Mouse (Mus musculus): ENCODE data around the gene Gm28845.
"Not testable (repeated sequence)": the region's sequence is repeated elsewhere in the genome, so short reads cannot be mapped to it uniquely, and the experiment has no call there.

Gm28845 gene

DNA sequence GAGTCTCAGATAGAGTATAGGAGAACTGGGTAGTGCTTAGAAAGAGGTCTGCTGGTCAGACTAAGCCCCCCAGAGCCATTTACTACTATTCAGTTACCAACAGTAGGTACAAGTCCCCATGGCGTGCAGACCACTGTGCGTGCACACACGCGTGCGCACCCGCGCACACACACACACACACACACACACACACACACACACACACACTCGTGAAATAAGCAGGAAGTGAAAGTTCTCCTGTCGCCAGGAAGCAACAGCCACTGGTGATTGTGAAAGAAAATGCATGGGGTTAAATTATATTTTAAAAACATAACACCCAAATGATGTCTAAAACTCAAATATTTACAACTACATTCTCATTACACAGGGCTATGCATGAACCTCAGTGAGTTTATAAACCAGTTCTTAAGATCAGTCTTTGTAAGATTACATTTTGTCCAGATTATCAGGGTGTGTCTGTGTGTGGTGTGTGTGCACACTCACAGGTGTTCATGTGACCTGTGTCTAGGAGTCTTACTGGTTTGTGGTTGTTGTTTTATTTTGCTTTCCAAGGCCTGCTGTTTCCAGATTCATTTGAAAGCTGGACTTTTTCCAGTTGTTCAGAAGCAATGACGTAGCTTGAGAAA lies 11.6 kb downstream of the Gm28845 start:
- DNase-seq (ENCODE audit: low spot score in 2 of 2) = no peak

DNA sequence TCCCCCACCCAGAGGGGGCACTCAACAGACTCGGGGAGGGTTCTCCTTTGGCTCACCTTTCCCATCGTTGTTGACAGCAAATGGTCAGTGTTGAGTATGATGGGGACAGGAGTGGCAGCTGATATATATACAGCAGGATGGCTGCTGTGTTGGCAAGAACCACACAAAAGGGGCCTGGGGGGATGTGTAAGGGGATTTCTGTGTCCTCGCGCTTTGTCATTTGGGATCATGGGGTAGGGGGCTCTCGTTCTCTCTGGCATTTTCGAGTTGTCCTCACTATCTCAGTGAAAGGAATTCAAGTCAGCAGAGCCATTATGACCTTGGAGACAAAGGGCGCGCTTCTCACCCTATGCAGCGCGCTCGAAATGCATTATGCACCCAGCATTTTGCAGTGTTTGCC lies 16.1 kb downstream of the Gm28845 start, which contains the start of gene Cryga:
Gene Cryga (minus strand): TSS at position 101 of the 400 bp plus-strand sequence.
- DNase-seq (ENCODE audit: low spot score in 2 of 2) = no peak

DNA sequence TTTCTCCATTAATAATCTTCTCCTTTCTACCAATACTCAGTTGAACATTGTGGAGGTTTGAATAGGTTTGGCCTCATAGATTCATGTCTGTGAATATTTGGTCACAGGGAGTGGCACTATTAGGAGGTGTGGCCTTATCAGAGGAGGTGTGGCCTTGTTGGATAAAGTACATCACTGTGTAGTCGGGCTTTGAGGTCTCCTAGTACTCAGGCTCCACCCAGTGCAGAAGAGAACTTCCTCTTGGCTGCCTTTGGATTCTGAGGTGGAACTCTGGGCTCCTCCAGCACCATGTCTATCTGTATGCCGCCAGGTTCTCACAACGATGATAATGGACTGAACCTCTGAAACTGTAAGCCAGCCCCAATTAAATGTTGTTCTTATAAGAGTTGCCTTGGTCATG lies 22.4 kb downstream of the Gm28845 start:
- no peak for DNase-seq (ENCODE audit: low spot score in 2 of 2)

DNA sequence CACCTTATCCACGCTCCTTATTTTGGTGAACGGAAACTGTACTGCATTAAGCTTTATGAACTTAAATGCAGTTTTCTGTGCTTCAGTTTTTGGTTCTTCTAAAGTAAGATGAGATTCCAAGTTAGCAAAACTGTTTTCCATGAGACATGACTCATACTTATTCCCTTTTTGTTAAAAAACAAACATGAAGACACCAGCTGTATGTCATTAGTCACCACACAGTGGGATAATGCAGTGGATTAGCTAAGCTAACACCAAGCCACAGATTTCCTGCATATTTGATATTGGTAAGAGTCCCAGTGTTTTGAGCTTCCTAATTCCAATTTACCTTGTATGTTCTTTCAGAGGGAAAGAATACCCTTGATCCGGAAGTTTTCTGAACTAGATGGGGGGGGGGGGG lies 27.8 kb downstream of the Gm28845 start:
- DNase-seq (ENCODE audit: low spot score in 2 of 2) = no peak

DNA sequence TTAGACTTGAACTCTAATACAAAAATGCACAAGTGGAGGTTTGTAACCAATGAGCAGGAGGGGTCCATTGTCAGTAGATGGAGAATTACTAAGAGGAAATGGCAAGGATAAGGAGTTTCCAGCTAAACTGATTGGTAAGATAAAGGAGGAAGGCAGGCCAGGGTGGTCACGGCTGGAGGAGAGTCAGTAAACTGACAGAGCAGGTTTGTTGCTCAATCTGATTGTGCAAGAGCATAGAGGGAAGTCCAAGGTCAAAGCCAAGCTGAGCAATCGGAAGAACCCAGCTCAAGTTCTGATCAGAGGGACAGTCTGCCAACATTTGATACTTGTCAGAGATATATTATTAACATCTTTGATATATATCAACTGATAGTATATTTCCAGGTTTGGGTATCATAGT lies 29.0 kb downstream of the Gm28845 start:
- DNase-seq (ENCODE audit: low spot score in 2 of 2) = peak in 1 of 2 experiments; percentile 29

DNA sequence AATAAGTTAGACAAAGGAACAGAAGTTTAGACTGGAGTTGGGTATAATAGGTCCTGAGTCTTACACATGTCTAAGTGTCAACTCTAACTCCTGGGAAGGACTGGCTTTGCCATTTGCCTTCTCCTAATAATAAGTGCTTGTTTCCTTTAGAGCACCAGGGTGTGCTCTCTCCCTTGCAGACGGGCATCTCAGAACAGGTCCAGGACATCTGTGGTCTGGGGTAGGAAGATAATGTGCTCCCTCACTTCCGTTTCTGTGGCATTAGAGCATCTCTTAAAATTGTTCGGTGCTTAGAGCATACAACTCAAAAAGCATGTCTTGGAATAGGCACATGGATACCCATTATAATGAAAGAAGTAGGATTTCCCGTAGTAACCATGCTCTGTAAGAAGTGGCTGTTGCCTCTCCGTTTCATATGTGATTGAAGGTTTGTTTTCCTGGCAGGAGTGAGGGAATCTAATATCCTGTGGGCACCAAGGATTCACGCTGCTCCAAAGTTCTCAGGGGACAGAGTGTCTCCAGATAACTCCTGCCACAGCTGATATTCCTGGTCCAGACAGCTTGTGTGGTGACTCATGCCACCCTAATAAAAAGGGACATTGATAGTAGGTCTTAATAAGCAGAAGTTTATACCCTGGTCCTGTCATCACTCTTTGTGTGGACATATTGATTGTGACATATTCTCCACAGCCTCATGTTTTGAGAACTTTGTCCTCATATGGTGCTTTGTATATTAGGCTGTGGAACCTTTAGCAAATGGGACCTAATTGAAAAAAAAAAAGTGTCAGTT lies 30.6 kb downstream of the Gm28845 start:
- no peak for DNase-seq (ENCODE audit: low spot score in 2 of 2)

DNA sequence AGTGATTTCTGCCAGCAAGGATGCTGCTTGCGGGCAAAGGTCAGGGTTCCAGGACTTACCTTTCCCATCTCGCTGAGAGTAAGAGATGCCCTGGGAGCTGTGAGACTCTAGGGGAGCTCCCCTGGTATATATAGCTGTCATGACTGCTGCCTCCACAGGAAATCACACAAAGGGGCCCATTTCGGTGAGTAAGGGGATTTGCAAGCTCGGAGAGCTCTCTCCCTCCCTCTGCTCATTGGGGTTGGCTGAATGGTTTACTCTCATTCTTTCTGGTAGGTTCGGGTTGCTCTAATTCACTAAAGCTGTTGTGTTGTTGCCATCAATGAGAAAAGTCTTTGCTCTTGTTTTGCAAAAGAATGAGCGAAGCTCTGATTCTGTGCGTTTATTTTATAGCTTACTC lies 37.2 kb downstream of the Gm28845 start, which contains the start of gene Crygb:
Gene Crygb (minus strand): TSS at position 101 of the 400 bp plus-strand sequence.
- no peak for DNase-seq (ENCODE audit: low spot score in 2 of 2)

DNA sequence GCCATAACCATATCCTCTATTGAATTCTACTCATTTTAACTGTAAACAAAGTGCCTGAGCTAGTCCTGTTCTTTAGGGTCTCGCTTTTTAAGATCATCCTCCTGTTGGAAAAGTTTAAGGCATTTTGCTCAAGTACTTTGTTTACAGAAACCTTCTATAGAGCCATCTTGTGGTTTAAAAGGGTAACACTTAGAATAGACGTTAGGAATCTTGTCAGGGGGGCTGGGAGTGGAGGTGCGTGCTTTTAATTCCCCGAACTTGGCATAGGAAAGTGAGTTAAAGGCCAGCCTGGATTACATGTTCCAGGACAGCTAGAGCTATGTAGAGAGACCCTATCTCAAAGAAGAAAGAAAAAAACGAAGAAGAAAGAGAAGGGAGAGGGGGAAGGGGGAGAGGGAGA lies 43.8 kb downstream of the Gm28845 start:
- DNase-seq (ENCODE audit: low spot score in 2 of 2) = no peak

DNA sequence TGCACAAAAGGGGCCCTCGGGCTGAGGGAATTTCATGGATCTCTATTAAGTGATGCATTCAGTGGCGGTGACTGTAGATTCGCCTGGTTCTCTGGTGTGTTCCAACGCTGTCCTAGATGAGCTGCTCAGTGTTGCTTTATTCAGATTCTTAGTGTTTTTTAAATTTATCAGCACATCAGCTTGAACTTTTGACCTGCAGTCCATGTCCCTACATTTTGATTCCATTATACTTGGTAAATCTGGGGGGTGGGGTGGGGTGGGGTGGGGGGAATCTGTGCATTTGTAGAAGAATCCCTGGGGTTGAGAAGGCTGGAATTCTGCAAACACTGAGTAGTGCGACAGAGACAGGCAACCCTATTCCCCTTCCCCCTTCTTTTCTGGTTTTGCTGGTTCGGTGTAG lies 45.8 kb downstream of the Gm28845 start, which contains the start of gene Crygc:
Gene Crygc (minus strand): TSS at position 101 of the 400 bp plus-strand sequence.
- DNase-seq (ENCODE audit: low spot score in 2 of 2) = no peak

DNA sequence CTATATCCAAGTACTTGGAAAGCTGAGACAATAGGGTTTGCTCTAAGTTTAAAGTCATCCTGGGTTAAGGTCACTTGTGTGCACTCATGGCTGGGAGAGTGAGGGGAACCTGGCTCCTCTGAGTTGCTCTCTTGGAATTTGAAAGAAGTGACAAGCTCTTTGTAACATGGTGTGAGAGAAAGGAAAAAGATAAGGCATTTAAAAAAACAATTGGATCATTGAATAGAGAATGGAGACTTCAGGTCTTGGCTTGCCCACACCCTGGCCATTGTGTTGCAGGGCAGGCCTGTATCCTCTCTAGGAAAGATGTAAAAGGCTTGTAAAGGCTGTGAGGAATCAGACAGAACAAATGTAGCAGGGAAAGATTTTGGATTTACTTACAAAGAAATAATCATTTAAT lies 51.5 kb downstream of the Gm28845 start:
- DNase-seq (ENCODE audit: low spot score in 2 of 2) = no peak

DNA sequence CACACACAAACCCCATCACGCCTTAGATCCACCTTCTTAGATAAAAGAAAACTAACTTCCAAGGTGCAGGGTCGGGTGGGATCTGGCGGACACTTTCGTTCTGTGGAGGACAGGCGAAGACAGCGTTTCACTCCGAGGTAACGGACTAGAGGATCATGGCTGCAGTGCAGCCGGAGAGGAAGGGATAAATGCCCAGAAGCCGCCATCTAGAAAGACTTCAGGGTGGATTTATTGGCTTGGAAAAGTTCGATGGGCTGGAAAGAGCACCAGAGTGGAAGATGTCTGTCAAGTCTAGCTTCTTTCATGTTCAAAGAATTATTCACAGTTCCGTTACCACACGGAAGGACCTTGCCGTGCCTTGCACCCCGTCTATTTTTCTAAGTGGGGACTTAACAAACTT lies 55.2 kb downstream of the Gm28845 start:
- DNase-seq (ENCODE audit: low spot score in 2 of 2) = no peak

DNA sequence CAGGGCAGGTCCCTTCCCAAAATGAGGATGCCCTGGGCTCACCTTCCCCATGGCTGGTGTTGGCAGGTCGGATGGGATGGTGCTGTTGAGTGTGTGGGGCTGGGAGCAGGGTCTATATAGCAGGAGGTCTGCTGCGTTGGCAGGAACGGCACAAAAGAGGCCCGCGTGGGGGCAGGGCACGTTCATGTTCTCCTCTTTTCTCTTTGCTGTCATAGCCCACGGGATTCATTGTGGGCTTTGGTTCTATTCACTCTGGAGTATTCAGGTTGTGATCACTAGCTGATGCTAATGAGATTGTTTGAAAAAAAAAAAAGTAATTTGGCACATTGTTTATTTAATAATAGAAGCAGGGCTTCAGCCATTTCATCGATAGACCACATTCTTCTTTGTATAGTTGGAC lies 56.0 kb downstream of the Gm28845 start, which contains the start of gene Crygd:
Gene Crygd (minus strand): TSS at position 101 of the 400 bp plus-strand sequence.
- DNase-seq (ENCODE audit: low spot score in 2 of 2) = no peak

DNA sequence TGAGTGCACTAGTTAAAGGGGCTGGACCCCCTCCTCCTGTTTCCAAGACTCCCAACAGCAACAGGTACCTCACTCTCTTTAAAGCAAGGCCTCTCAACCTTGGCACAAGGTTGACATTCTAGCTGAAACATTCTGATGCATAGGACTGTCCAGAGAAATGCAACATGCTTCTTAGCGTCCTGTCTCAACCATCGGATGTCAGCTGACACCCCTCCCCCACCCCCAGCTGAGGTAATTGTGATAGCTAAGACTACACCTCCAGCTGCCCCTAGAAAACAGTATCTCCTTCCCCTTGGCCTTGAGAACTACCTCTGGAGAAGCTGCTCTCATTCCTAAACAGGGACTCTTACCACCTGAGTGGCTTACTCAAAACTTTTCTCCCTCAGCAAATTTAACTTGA lies 67.2 kb downstream of the Gm28845 start:
- DNase-seq (ENCODE audit: low spot score in 2 of 2) = no peak

DNA sequence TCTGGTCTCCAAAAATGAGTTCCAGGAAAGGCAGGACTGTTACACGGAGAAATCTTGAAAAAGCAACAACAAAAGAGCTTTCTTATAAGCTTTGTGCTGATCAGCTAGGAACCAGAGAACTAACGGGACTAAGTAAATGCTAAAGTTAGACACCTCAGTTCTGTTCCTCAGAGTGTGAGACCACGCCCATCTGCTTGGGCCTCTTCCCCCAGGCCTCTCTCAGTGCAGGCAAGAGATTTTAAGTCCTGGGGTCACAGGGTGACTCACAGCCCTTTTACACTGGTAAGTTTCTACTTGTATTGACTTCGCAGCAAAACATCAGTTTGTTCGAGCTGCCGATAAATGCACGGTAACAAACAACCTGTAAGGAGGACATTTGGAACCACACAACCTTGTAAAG lies 67.7 kb downstream of the Gm28845 start:
- DNase-seq (ENCODE audit: low spot score in 2 of 2) = no peak

DNA sequence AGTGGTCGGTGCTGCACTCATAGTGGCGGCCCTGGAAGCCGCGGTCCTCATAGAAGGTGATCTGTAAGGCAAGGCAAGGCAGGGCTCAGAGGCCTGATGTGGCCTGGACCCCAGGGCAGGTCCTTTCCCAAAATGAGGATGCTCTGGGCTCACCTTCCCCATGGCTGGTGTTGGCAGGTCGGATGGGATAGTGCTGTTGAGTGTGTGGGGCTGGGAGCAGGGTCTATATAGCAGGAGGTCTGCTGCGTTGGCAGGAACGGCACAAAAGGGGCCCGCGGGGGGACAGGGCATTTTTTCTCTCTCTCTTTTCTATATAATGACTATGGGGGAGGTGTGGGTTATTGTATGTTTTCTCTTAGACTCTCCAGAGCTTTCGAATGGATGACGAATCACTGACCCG lies 68.4 kb downstream of the Gm28845 start, which contains the start of gene Cryge:
Gene Cryge (minus strand): TSS at position 198 of the 400 bp plus-strand sequence.
- not testable (repeated sequence) for DNase-seq (ENCODE audit: low spot score in 2 of 2)

Measured in heart, adult 9 months (tissue).